Mouse (Mus musculus): ENCODE results near the gene Clasrp.

Clasrp gene

GRCm38 (mm10) chr7:19531077-19531476, 73.2 kb downstream of the Clasrp start:
- DNase-seq (ENCODE audit: low spot score): no peak
